ENCODE assay signal across 17 mouse cellular contexts in the genomic region with DNA sequence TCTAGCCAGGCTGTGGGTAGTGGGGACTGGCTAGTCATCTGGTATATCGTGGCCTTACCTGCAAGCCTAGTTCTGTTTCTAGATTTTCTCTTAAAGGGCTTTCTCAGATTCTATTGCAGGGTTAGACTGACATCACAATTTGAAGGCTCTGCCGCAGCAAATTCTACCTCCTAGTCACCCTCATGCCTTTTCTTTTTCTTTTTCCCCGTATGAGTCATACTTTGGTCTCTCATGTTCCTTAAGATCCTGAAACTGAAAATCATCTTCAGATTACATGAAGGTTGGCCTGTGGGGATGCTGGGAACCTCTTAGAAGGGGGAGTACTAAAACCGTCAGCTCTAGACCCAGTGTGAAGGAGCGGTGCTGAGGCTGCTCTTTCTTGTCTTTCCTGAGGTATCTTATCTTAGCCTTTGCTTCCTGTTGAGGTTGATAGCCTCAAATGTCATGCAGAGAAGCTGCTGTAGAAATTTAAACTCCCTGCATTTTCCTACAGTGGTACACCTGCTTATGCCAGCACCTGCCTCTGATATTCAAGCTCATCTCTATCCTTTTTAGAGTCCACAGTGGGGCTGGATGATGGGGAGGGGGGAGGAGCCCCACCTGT.
A peak's percentile ranks its signal among the peaks of the same experiment; 100 is the strongest.
DNase-seq lines count a peak whose midpoint lies in the region; ATAC-seq and TF ChIP-seq lines count a peak whose summit lies in the region.
"Had no signal": no experiment of that assay in that cellular context is flagged by ENCODE, and none has a peak within 500 bp of the region (broad histone marks: within the 10 kb centered on the region; RNA-seq: fewer than 3 reads in every experiment).

No protein-coding gene starts in this region.

- H3K4me1 ChIP-seq in hindbrain, embryonic 10.5 days (replicated peaks): peaks cover 40% of the 10 kb centered on the region
- H3K4me1 ChIP-seq in hindbrain, embryonic 16.5 days (ENCODE audit: control insufficient read depth, insufficient read depth, low read depth, low read length): no peaks in the 10 kb centered on the region
- peaks cover 12 to 47% of the 10 kb centered on the region in 2 experiments for H3K4me1 ChIP-seq in CH12.LX (ENCODE audit: control insufficient read depth in 1 of 2, insufficient read depth in 2 of 2)

- 82% methylated on average over 5 of the region's 5 CpGs for WGBS in hindbrain, embryonic 10.5 days
- 85% methylated on average over 5 of the region's 5 CpGs for WGBS in hindbrain, embryonic 16.5 days

- dilution Hi-C loops in CH12.LX (cut with MboI; ENCODE audit: extremely low pct_ligation_motif_present, extremely low pct_unique_long_range_greater_than_20kb, low sequenced_read_pairs): no loop called here

- peaks cover 4% of the 10 kb centered on the region; the same call in 1 of the 2 replicates for H3K27me3 ChIP-seq in hindbrain, embryonic 10.5 days (ENCODE audit: insufficient read depth, poor library complexity, severe bottlenecking)
- H3K27me3 ChIP-seq in hindbrain, embryonic 16.5 days (replicated peaks; ENCODE audit: control insufficient read depth, insufficient read depth, low read length): no peaks in the 10 kb centered on the region
- H3K27me3 ChIP-seq in CH12.LX (replicated peaks): no peaks in the 10 kb centered on the region
- H3K27me3 ChIP-seq: embryonic facial prominence, embryonic 12.5 days; forebrain, embryonic 15.5 days had no signal

- TF ChIP-seq EP300 in CH12.LX (IDR thresholded peaks at IDR 0.05; ENCODE audit: low read length): peak; percentile 67; the same call in 1 of the 2 replicates

- no peak overlapping the region for H3K4me2 ChIP-seq in hindbrain, embryonic 16.5 days (ENCODE audit: low read length)
- peak overlapping the region; percentile 67; the same call in 1 of the 2 replicates for H3K4me2 ChIP-seq in CH12.LX (ENCODE audit: insufficient read depth, low read depth, poor library complexity, severe bottlenecking)
- H3K4me2 ChIP-seq: forebrain, embryonic 15.5 days; midbrain, embryonic 11.5 days had no signal

- no peak for TF ChIP-seq CTCF in CH12.LX (conservative IDR thresholded peaks at IDR 0.05 in 1 of 2, IDR thresholded peaks at IDR 0.05 in 1 of 2; ENCODE audit: low read depth in 2 of 2, low read length in 2 of 2)

- no peak for ATAC-seq in hindbrain, embryonic 16.5 days
- ATAC-seq in megakaryocyte-erythroid progenitor cell, adult 5-6 weeks (replicated peaks; ENCODE audit: low FRiP score, low TSS enrichment, poor library complexity, severe bottlenecking): 0 out of 2 replicates have a peak, but pooled peaks have one; percentile 7
- ATAC-seq: forebrain, embryonic 15.5 days had no signal

- TF ChIP-seq RAD21 in CH12.LX (IDR thresholded peaks at IDR 0.05; ENCODE audit: low read depth, low read length): no peak

- no peak for DNase-seq in hindbrain, embryonic 10.5 days (ENCODE audit: low spot score)
- DNase-seq in CH12.LX (ENCODE audit: extremely low read depth): peak; percentile 31
- peak; percentile 38 to 45 for DNase-seq in thymus, postnatal 36 days
- DNase-seq in urinary bladder, postnatal 10 days (ENCODE audit: low spot score): no peak
- DNase-seq in adrenal gland, postnatal 14 days: no peak
- DNase-seq: adrenal gland, adult 2 months; cerebellum, adult 8-10 months; heart, postnatal 4 days; liver; lung, adult 2 months; lung, postnatal 4 days had no signal

- no peak overlapping the region for H3K9ac ChIP-seq in hindbrain, embryonic 16.5 days (ENCODE audit: low read depth, low read length)
- no peak overlapping the region for H3K9ac ChIP-seq in CH12.LX (ENCODE audit: insufficient read depth, low read depth)
- H3K9ac ChIP-seq: embryonic facial prominence, embryonic 12.5 days; forebrain, embryonic 15.5 days; heart, embryonic 13.5 days had no signal

- H3K79me2 ChIP-seq in CH12.LX (replicated peaks; ENCODE audit: control insufficient read depth, extremely low read depth, insufficient read depth, poor library complexity, severe bottlenecking): no peaks in the 10 kb centered on the region

- H3K27ac ChIP-seq in hindbrain, embryonic 10.5 days: 0 out of 2 replicates have a peak overlapping the region, but pooled peaks have one; percentile 26
- no peak overlapping the region for H3K27ac ChIP-seq in hindbrain, embryonic 16.5 days (ENCODE audit: low read depth, low read length)
- H3K27ac ChIP-seq in CH12.LX (ENCODE audit: insufficient read depth, low read depth): no peak overlapping the region
- H3K27ac ChIP-seq: embryonic facial prominence, embryonic 12.5 days; forebrain, embryonic 15.5 days; heart, embryonic 13.5 days had no signal

- in situ Hi-C loops in CH12.LX (cut with MboI; ENCODE audit: low pct_ligation_motif_present, low pct_unique_long_range_greater_than_20kb, low sequenced_read_pairs): no loop called here

- H3K36me3 ChIP-seq in hindbrain, embryonic 10.5 days: no peaks in the 10 kb centered on the region
- no peaks in the 10 kb centered on the region for H3K36me3 ChIP-seq in hindbrain, embryonic 16.5 days (ENCODE audit: control insufficient read depth, insufficient read depth, low read length)
- no peaks in the 10 kb centered on the region for H3K36me3 ChIP-seq in CH12.LX (replicated peaks in 1 of 2; ENCODE audit: control insufficient read depth in 1 of 2, insufficient read depth in 1 of 2, low read length in 1 of 2)
- H3K36me3 ChIP-seq: embryonic facial prominence, embryonic 12.5 days; forebrain, embryonic 15.5 days; heart, embryonic 13.5 days had no signal

- TF ChIP-seq POLR2A in CH12.LX (IDR thresholded peaks at IDR 0.05; ENCODE audit: low read depth, low read length): no peak

- H3K9me3 ChIP-seq in hindbrain, embryonic 10.5 days: no peaks in the 10 kb centered on the region
- no peaks in the 10 kb centered on the region for H3K9me3 ChIP-seq in hindbrain, embryonic 16.5 days (ENCODE audit: control insufficient read depth, low read length)
- no peaks in the 10 kb centered on the region for H3K9me3 ChIP-seq in CH12.LX (replicated peaks; ENCODE audit: low read length)
- H3K9me3 ChIP-seq: embryonic facial prominence, embryonic 12.5 days; forebrain, embryonic 15.5 days; heart, embryonic 13.5 days had no signal

- no peak overlapping the region for H3K4me3 ChIP-seq in hindbrain, embryonic 10.5 days
- no peak overlapping the region for H3K4me3 ChIP-seq in hindbrain, embryonic 16.5 days (ENCODE audit: low read length)
- H3K4me3 ChIP-seq in CH12.LX (replicated peaks in 1 of 3; ENCODE audit: low read depth in 2 of 3, low read length in 2 of 3, poor library complexity in 1 of 3): no peak overlapping the region
- H3K4me3 ChIP-seq: embryonic facial prominence, embryonic 12.5 days; forebrain, embryonic 15.5 days; heart, embryonic 13.5 days had no signal

TF ChIP-seq in CH12.LX, 34 proteins besides CTCF, POLR2A, EP300 and RAD21:
- TF ChIP-seq ZKSCAN1 (IDR thresholded peaks at IDR 0.05; ENCODE audit: borderline replicate concordance, low read depth, low read length) (no peak), IRF4 (IDR thresholded peaks at IDR 0.05; ENCODE audit: low read depth, low read length) (peak; percentile 76), CHD1 (IDR thresholded peaks at IDR 0.05; ENCODE audit: low read depth, low read length) (no peak), JUND (conservative IDR thresholded peaks at IDR 0.05; ENCODE audit: low read depth, low read length) (peak; percentile 85), ETS1 (conservative IDR thresholded peaks at IDR 0.05; ENCODE audit: low read depth, low read length) (peak; percentile 63; the same call in 1 of the 2 replicates), HCFC1 (IDR thresholded peaks at IDR 0.05; ENCODE audit: low read depth, low read length) (no peak), USF2 (conservative IDR thresholded peaks at IDR 0.05; ENCODE audit: low read depth, low read length) (no peak), MAZ (IDR thresholded peaks at IDR 0.05; ENCODE audit: low read depth, low read length) (no peak), JUN (IDR thresholded peaks at IDR 0.05; ENCODE audit: insufficient read depth, low read depth, low read length) (peak; percentile 76), ZC3H11A (IDR thresholded peaks at IDR 0.05; ENCODE audit: low read depth, low read length) (no peak), SIN3A (IDR thresholded peaks at IDR 0.05; ENCODE audit: low read length) (no peak), NRF1 (IDR thresholded peaks at IDR 0.05; ENCODE audit: low read depth, low read length) (no peak), RCOR1 (conservative IDR thresholded peaks at IDR 0.05; ENCODE audit: low read depth, low read length) (no peak), MEF2A (IDR thresholded peaks at IDR 0.05; ENCODE audit: borderline replicate concordance, low read depth, low read length) (no peak), GABPA (IDR thresholded peaks at IDR 0.05; ENCODE audit: insufficient replicate concordance, low read depth, low read length) (no peak), SMC3 (IDR thresholded peaks at IDR 0.05; ENCODE audit: low read depth, low read length) (no peak), MXI1 (IDR thresholded peaks at IDR 0.05; ENCODE audit: low read depth, low read length) (no peak), UBTF (IDR thresholded peaks at IDR 0.05; ENCODE audit: low read depth, low read length) (no peak), POLR2AphosphoS2 (IDR thresholded peaks at IDR 0.05; ENCODE audit: low read depth, low read length) (no peak), TBP (conservative IDR thresholded peaks at IDR 0.05; ENCODE audit: low read depth, low read length) (no peak), KAT2A (IDR thresholded peaks at IDR 0.05; ENCODE audit: insufficient replicate concordance, low read length) (no peak), NELFE (IDR thresholded peaks at IDR 0.05; ENCODE audit: low read depth, low read length) (no peak), MAX (IDR thresholded peaks at IDR 0.05; ENCODE audit: low read length) (no peak), MAFK (IDR thresholded peaks at IDR 0.05; ENCODE audit: insufficient replicate concordance, low read length) (no peak), MYC (IDR thresholded peaks at IDR 0.05; ENCODE audit: low read depth, low read length) (no peak), CHD2 (IDR thresholded peaks at IDR 0.05; ENCODE audit: low read length) (no peak), ELF1 (IDR thresholded peaks at IDR 0.05; ENCODE audit: low read depth, low read length) (no peak)

Comparison
In these comparisons a context has a peak if more than half of its experiments do, and no peak if none do; other contexts are left out.
1. DNase-seq: peak in CH12.LX (single experiment) and thymus, postnatal 36 days (2 of 2); none in hindbrain, embryonic 10.5 days (single experiment), urinary bladder, postnatal 10 days (single experiment) and adrenal gland, postnatal 14 days (single experiment).